ENCODE assay signal across 13 mouse cellular contexts in the genomic region with DNA sequence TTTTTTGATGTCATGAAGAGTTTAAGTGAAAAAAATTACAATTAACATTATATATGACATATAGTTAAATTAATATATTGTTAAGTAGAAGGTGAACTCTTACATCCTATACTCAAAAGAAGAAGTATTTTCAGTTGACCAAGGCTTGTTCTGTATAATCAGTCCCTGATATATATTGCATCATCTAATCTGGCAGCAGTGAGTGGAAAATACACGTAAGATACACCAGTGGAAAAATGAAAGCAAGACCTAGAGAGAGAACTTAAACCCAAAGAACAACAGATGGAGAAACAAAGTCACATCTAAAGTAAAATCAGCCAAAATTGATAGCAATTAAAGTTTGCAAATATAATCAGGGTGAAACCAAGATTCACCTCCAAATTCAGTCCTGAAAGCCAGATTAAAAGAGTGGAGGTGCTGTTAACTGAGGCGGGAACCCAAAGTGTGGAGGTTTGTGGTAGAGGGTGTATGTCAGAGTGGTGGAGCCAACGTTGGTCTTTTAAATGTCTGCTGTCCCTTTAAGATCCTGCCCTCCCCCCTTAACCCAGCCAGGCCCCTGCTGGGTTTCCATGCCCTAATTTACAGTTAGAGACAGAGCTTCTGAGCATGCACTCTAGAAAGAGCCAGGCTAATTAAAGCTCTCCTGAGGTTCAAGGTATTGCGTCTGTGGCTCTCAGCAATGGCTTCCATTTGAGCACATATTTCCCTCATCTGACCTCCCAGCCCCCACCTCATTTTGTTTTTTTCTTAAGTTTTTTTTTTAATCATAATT. TPM values are rescaled to one million over a fixed set of nuclear protein-coding genes. Genes with fewer than 3 reads are reported as not detected.
DNase-seq lines count a peak whose midpoint lies in the region; ATAC-seq and TF ChIP-seq lines count a peak whose summit lies in the region.
"Had no signal": no experiment of that assay in that cellular context is flagged by ENCODE, and none has a peak within 500 bp of the region (broad histone marks: within the 10 kb centered on the region; RNA-seq: fewer than 3 reads in every experiment).

No protein-coding gene starts in this region.

- no peak overlapping the region for H3K4me3 ChIP-seq in hindbrain, embryonic 10.5 days
- H3K4me3 ChIP-seq in hindbrain, embryonic 14.5 days (replicated peaks; ENCODE audit: low read length), result no peak overlapping the region
- no peak overlapping the region for H3K4me3 ChIP-seq in cerebellum, adult 2 months (replicated peaks; ENCODE audit: insufficient read depth, low read depth, low read length)
- H3K4me3 ChIP-seq in midbrain, postnatal 0 days (ENCODE audit: low read depth, low read length), result no peak overlapping the region

- no peaks in the 10 kb centered on the region for H3K9me3 ChIP-seq in hindbrain, embryonic 10.5 days
- H3K9me3 ChIP-seq in hindbrain, embryonic 14.5 days (ENCODE audit: control insufficient read depth, low read length), result no peaks in the 10 kb centered on the region
- H3K9me3 ChIP-seq in midbrain, postnatal 0 days (ENCODE audit: low read length), result no peaks in the 10 kb centered on the region

- H3K36me3 ChIP-seq in hindbrain, embryonic 10.5 days, result no peaks in the 10 kb centered on the region
- no peaks in the 10 kb centered on the region for H3K36me3 ChIP-seq in hindbrain, embryonic 14.5 days (replicated peaks; ENCODE audit: control insufficient read depth, insufficient read depth)
- no peaks in the 10 kb centered on the region for H3K36me3 ChIP-seq in midbrain, postnatal 0 days (ENCODE audit: insufficient read depth, low read length)

- WGBS in hindbrain, embryonic 10.5 days, result 42% methylated on average over 4 of the region's 4 CpGs
- WGBS in hindbrain, embryonic 14.5 days, result 38% methylated on average over 4 of the region's 4 CpGs
- WGBS in cerebellum, adult 2 months, result 47% methylated on average over 4 of the region's 4 CpGs
- WGBS in midbrain, postnatal 0 days, result 51% methylated on average over 4 of the region's 4 CpGs

- no peak overlapping the region for H3K27ac ChIP-seq in hindbrain, embryonic 10.5 days
- no peak overlapping the region for H3K27ac ChIP-seq in hindbrain, embryonic 14.5 days
- no peak overlapping the region for H3K27ac ChIP-seq in cerebellum, adult 2 months (ENCODE audit: insufficient read depth, low read length)
- no peak overlapping the region for H3K27ac ChIP-seq in midbrain, postnatal 0 days (ENCODE audit: low read depth, low read length)

- no peak for TF ChIP-seq CTCF in cerebellum, adult 2 months (IDR thresholded peaks at IDR 0.05; ENCODE audit: borderline replicate concordance, insufficient read depth, low read depth, low read length)
- TF ChIP-seq CTCF in midbrain, postnatal 0 days (IDR thresholded peaks at IDR 0.05), result no peak

- H3K4me2 ChIP-seq in hindbrain, embryonic 14.5 days (replicated peaks), result no peak overlapping the region
- H3K4me2 ChIP-seq in midbrain, postnatal 0 days (ENCODE audit: low read depth, low read length, poor library complexity, severe bottlenecking), result no peak overlapping the region

- no peak for TF ChIP-seq POLR2A in cerebellum, adult 2 months (IDR thresholded peaks at IDR 0.05; ENCODE audit: borderline replicate concordance, insufficient read depth, low read length)

- no peak for ATAC-seq in hindbrain, embryonic 14.5 days (ENCODE audit: low FRiP score)
- ATAC-seq in midbrain, postnatal 0 days (ENCODE audit: low FRiP score), result no peak

- no peaks in the 10 kb centered on the region for H3K27me3 ChIP-seq in hindbrain, embryonic 10.5 days (ENCODE audit: insufficient read depth, poor library complexity, severe bottlenecking)
- no peaks in the 10 kb centered on the region for H3K27me3 ChIP-seq in hindbrain, embryonic 14.5 days (ENCODE audit: control insufficient read depth, insufficient read depth, low read length)
- H3K27me3 ChIP-seq in cerebellum, adult 2 months (ENCODE audit: control insufficient read depth, insufficient read depth, low read length), result no peaks in the 10 kb centered on the region
- no peaks in the 10 kb centered on the region for H3K27me3 ChIP-seq in midbrain, postnatal 0 days (ENCODE audit: insufficient read depth, low read length)

- H3K4me1 ChIP-seq in hindbrain, embryonic 10.5 days (replicated peaks), result peaks cover 34% of the 10 kb centered on the region
- H3K4me1 ChIP-seq in hindbrain, embryonic 14.5 days (replicated peaks; ENCODE audit: control insufficient read depth, insufficient read depth, low read length), result peaks cover 28% of the 10 kb centered on the region
- peaks cover 6% of the 10 kb centered on the region for H3K4me1 ChIP-seq in cerebellum, adult 2 months (ENCODE audit: control insufficient read depth, insufficient read depth, low read length)
- peaks cover 7% of the 10 kb centered on the region; the same call in 1 of the 2 replicates for H3K4me1 ChIP-seq in midbrain, postnatal 0 days (ENCODE audit: insufficient read depth, low read length)

- peak; percentile 22 for DNase-seq in hindbrain, embryonic 10.5 days (ENCODE audit: low spot score)
- DNase-seq in hindbrain, embryonic 14.5 days (ENCODE audit: low spot score), result no peak
- DNase-seq in cerebellum, adult 2 months, result peak; percentile 52 to 73
- peak; percentile 47 for DNase-seq in forelimb bud, embryonic 11.5 days (ENCODE audit: low read depth, low spot score)
- DNase-seq in midbrain, postnatal 0 days (ENCODE audit: low spot score), result peak; percentile 53
- DNase-seq in spleen, postnatal 4 days (ENCODE audit: low spot score in 2 of 2), result no peak
- no peak for DNase-seq in urinary bladder, postnatal 14 days (ENCODE audit: low spot score)
- no peak for DNase-seq in layer of hippocampus, adult 8-10 months (ENCODE audit: low spot score in 2 of 2)
- DNase-seq: gastrocnemius, postnatal 36 days; kidney, adult 18-20 months; lung, adult 2 months; spleen, adult 18-20 months; thymus, postnatal 36 days had no signal

- H3K9ac ChIP-seq in hindbrain, embryonic 14.5 days, result no peak overlapping the region
- no peak overlapping the region for H3K9ac ChIP-seq in midbrain, postnatal 0 days (replicated peaks; ENCODE audit: low read length, poor library complexity, severe bottlenecking)

RNA-seq across cellular contexts. Expression of gene Slc22a15, which starts 5.0 kb away (rescaled TPM):
- 5.4 and 9.9 TPM in 2 replicates for polyA plus RNA-seq in hindbrain, embryonic 10.5 days (2016; fragmentation: Nextera tagmentation; extraction: Ambion mirVana)
- polyA plus RNA-seq in hindbrain, embryonic 14.5 days (2014; fragmentation: Nextera tagmentation; extraction: Ambion mirVana), result 6.1 and 6.4 TPM in 2 replicates
- 14.7 and 14.8 TPM in 2 replicates for polyA plus RNA-seq in cerebellum, adult 2 months (2012; rRNA removed)
- total RNA-seq in midbrain, postnatal 0 days (2014; rRNA removed), result 13.2 and 13.5 TPM in 2 replicates
- polyA plus RNA-seq in midbrain, postnatal 0 days (2015; fragmentation: Nextera tagmentation; extraction: Ambion mirVana), result 5.6 and 6.2 TPM in 2 replicates
- total RNA-seq in layer of hippocampus, adult 8-10 months (2022), result 10 to 100 TPM in 2 of 4 experiments, 1 to 10 TPM in 2; 9.5 to 10.3 (median 10.1) TPM

Comparison
In these comparisons a context has a peak if more than half of its experiments do, and no peak if none do; other contexts are left out.
1. DNase-seq: peak in hindbrain, embryonic 10.5 days (single experiment), cerebellum, adult 2 months (2 of 2), forelimb bud, embryonic 11.5 days (single experiment) and midbrain, postnatal 0 days (single experiment); none in hindbrain, embryonic 14.5 days (single experiment), spleen, postnatal 4 days (0 of 2), urinary bladder, postnatal 14 days (single experiment) and layer of hippocampus, adult 8-10 months (0 of 2).